Mouse (Mus musculus): ENCODE measurements around the gene Olfr374. TPM values are rescaled to one million over a fixed set of nuclear protein-coding genes. Genes with fewer than 3 reads are reported as not detected.
A peak's percentile ranks its signal among the peaks of the same experiment; 100 is the strongest.
"Not testable (repeated sequence)": the region's sequence is repeated elsewhere in the genome, so short reads cannot be mapped to it uniquely, and the experiment has no call there.

Gene Olfr374
- total RNA-seq (2021): not detected
- long read RNA-seq, experiment 1: 0 reads
- long read RNA-seq, experiment 2: 0 reads

DNA sequence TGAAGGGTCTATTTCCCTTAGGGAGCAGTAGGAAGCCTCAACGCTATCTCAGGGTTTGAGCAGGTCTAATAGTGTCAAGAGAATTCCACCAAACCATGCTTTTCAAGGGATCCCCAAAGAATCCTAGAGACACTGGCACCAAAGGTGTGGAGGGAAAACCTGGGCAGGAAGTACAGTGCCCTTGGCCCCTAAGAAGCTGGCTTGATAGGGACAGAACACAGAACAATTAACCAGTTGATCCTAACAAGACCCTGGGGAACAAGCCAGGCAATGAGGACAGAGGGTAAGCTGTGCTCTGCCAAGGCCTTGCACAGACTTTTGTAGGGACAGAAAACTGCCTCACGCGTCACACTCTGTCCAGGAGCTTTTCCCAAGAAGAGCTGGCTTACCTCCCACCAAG is at the start of gene Olfr374:
TSS of gene Olfr374 (plus strand) at position 301 of the 400 bp plus-strand sequence.
- no peak for DNase-seq (ENCODE audit: low spot score in 2 of 2)

DNA sequence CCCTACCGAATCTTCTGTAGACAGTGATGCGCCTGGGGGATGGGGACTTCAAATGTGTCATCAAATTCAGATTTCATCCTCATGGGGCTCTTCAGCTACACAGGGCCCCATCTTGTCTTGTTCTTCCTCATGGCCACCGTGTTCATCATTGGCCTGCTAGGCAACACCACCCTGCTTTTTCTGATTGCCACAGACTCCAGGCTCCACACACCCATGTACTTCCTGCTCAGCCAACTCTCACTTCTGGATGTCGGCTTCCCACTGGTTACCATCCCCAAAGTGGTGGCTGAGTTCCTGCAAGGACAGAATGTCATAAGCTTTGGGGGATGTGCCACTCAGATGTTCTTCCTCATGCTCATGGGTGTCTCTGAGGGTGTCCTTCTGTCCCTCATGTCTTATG is 49.2 kb upstream of the Olfr374 start:
- DNase-seq (ENCODE audit: low spot score in 2 of 2): not testable (repeated sequence)

DNA sequence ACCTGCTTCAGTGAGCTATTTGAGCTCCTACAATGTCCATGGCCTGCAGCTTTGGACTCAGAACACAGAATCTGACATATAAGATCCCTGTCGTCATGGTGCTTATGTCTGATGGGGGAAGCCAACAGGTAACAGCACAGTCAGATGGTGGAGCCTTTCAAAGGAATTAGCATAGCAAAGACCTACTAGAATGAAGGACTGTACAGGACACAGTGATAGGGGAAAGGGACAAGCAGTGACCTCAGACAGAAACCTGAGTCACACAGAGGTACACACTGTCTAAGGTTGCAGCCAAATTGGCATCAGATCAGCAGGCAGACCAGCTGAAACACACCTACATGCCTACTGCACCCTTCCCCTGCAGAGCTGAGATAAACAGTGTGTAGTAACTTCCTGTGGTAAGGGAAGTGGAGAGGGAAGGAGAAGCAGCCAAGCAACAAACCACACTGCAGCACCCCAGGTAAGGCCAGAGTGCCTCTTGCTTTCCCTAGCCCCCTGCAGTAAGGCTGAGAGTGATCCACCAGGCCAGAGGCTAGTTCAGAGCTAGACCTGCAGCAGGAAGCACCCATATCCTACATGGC is 39.9 kb upstream of the Olfr374 start:
- DNase-seq (ENCODE audit: low spot score in 2 of 2): not testable (repeated sequence)

DNA sequence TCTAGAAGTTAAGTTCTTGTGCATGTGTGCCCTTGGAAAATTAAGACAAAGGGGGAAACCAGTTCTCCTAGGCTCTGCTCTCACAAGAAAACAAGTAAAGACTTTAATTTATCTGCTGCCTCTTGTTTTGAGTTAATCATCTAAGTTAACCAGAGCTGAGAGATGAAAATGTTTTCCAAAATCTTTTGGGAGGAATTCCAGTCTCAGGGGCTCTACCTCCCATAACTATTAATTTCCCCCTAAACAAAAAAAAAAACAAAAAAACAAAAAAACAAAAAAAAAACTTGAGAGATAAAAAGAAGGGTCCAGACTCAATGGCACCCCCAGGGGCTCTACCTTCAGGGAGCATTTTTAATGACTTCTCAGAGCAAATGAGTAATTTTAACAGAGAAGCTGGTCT is 24.0 kb upstream of the Olfr374 start, which contains the start of gene Olfr373:
TSS of gene Olfr373 (plus strand) at position 301 of the 400 bp plus-strand sequence.
- not testable (repeated sequence) for DNase-seq (ENCODE audit: low spot score in 2 of 2)

DNA sequence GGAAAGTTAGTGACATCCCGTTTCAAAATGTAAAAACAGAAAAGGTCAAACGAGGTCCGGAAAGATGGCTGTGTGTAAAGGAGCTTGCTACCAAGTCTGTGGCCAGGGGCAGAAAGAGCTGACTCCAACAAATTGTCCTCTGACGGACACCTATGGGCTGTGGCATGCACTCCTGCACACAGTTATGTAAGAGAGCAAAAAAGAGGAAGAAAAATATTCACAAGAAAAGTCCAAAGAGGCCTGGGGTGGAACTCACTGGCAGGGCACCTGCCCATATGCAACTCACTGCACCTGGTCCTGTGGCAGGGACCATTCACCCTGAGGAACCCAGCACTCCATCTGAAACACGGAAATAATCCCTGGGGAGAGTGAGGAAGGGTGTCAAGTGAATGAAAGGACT is 22.1 kb upstream of the Olfr374 start:
- no peak for DNase-seq (ENCODE audit: low spot score in 2 of 2)

DNA sequence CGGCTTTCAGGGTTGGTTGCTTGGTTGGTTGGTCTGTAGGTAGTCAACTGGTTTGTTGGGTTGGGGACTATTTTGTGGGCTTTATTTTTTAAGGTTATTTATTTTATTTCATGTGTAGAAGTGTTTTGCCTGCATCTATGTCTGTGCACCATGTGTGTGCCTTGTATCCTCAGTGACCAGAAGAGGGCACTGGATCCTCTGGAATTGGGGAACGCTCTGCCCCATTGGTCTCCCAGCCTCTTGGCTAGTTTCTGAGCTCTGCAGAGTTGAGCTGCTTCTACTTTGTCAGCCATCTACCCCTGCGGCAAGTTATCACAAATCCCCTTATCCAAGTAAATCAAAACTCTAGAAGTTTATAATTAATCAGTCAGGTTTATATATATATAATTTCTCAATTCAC is 19.2 kb upstream of the Olfr374 start:
- DNase-seq (ENCODE audit: low spot score in 2 of 2): not testable (repeated sequence)

DNA sequence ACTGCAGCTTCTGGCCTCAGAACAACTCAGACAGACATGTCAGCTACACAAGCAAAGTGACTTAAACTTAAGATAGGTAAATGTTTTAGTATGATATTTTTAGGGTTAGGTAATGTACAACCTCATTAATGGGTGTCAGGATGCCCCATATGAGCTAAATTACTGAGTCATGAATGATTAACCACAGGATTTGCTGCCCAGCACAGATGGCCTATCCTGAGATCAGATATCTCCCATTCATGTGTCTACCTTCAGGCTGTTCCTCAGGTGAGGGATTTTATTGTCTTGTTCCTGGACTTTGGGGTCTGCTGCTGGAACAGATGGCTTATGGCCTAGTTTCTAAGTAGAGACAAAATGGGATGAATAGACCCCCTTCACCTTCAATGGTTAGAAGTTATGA is 10.1 kb upstream of the Olfr374 start:
- DNase-seq (ENCODE audit: low spot score in 2 of 2): not testable (repeated sequence)

DNA sequence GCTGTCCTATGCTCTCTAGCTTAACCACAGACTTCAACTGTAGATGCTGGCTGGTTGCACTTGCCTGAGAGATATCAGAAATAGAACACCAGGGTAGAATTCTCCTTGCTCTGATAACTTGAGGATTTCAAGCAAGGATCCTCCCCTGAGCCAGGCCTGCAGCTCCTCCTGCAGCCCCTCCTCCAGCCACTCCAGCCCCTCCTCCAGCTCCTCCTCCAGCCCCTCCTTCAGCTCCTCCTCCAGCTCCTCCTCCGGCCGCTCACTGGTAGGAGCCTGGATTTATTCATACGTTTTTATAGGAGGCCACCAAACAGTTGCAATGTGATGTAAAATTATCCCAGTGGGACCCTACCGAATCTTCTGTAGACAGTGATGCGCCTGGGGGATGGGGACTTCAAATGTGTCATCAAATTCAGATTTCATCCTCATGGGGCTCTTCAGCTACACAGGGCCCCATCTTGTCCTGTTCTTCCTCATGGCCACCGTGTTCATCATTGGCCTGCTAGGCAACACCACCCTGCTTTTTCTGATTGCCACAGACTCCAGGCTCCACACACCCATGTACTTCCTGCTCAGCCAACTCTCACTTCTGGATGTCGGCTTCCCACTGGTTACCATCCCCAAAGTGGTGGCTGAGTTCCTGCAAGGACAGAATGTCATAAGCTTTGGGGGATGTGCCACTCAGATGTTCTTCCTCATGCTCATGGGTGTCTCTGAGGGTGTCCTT is 7.3 kb upstream of the Olfr374 start:
- peak; percentile 25 to 30 for DNase-seq (ENCODE audit: low spot score in 2 of 2)

DNA sequence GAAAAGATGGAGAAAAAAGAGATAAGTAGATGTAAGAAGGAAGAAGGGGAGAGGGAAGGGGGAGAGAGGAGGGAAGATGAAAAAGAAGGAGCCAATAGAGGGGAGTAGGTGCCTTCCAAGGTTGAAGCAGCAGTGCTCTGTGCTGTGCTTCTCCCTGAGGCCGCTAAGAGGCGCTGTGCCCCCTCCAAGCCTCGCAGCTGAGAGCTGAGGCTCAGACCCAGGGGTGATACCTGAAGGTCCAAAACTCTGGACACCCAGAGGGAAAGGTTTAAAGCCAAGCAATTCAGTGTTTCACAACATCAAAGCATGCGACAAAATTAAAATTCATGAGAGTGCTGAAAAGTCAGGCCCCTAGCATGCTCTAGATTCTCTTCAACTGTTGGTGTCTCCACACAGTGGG is 1.7 kb upstream of the Olfr374 start:
- DNase-seq (ENCODE audit: low spot score in 2 of 2): no peak

DNA sequence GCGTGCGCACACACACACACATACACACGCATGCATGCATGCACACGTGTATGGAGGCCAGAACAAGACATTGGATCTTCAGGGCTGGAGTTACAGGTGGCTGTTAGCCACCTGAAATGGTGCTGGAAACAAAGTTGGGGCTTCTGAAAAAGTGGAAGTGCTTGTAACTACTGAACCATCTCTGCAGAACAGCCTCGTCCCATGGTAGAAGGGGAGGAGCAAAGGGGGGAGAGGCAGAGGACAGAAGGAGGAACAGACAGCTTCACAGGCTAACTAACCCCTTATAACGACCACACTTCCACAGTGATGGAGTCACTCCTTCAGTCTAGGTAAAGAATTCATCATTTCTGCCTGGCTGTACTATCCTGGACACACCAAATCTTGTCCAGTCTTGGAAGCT is 4.0 kb downstream of the Olfr374 start:
- DNase-seq (ENCODE audit: low spot score in 2 of 2): no peak

DNA sequence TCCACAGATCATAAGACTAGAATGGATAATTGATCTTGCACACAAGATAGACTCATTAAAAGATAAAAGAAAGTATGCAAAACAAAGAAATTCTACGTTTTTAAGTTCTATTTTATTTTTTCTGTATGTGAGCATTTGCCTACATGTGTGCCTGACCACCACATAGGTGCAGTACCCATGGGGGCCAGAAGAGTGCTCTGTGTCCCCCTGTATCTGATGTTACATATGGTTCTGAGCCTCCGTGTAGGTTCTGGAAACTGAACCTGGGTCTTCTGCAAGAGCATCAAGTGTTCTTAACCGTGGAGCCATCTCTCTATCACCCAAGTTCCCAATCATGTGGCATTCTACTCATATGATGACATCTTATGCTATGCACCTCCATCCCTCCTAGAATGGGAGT is 5.6 kb downstream of the Olfr374 start:
- DNase-seq (ENCODE audit: low spot score in 2 of 2): no peak

DNA sequence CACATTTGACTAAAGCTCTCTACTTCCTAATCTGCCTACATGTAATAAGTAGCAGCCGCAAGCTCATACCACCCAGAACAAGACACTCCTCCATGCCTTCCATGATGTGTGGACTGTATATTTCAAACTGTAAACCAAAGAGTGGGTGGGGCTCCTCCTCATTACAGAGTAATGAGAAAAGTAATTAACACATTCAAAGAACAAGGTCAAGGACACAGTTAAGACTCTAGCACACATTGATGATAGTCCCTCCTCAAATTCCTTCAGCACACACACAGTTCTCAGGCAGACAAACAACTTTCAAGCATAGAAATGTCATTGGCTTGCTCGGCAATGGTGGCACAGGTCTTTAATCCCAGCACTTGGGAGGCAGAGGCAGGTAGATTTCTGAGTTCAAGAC is 8.4 kb downstream of the Olfr374 start:
- no peak for DNase-seq (ENCODE audit: low spot score in 2 of 2)

DNA sequence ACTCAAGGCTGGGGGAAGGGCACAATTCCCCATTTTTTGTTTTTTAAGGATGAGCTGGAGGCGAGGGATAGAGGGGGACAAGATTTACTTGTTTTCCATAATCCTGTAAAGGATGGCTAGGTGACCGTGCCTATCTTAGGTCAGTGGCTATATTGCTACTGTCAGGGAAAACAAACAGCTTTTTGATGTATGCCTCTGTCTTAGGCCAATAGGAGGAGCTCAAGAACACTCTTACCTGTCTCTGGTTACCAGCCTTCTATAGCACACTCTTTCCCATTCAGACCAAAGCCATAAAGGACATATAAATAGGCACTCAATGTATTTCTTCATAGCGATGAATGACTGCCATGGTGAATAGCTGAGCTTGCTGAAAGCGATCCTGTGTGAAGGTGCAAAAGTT is 11.8 kb downstream of the Olfr374 start:
- no peak for DNase-seq (ENCODE audit: low spot score in 2 of 2)

DNA sequence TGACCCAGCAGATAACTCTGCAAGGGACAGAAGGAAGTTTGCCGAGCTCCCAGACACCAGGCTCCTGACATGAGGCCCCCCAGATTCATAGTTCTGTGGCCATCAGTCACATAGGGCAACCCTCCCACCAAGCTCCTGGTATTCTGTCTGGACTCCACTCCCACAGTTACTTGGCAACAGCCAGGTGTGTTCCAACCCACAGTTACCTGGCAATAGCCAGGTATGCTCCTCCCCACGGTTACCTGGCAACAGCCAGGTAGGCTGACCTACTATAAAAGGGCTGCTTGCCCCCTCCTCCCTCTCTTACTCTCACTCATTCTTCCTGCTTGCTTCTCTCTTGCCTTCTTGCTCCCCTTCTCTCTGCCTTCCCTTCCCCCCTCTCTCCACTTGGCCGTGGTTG is 14.6 kb downstream of the Olfr374 start:
- DNase-seq (ENCODE audit: low spot score in 2 of 2): not testable (repeated sequence)

DNA sequence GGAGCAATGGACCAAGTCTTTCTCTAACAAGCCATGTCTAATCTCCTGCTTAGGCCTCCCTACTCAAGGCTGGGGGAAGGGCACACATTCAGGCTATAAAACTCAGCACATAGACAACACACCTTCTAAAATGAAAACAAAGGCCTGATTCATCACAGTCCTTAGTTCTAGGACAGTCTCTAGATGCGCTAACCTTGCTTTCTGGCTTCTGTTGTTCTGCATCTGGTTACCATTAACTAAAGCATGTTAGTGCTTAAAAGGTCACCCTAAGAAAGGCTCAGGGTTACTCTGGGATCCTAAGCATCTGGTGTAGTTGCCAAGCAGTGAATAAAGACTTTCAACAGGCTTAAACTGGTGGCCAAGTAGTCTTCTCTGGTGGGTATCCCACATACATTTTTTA is 15.2 kb downstream of the Olfr374 start:
- no peak for DNase-seq (ENCODE audit: low spot score in 2 of 2)

DNA sequence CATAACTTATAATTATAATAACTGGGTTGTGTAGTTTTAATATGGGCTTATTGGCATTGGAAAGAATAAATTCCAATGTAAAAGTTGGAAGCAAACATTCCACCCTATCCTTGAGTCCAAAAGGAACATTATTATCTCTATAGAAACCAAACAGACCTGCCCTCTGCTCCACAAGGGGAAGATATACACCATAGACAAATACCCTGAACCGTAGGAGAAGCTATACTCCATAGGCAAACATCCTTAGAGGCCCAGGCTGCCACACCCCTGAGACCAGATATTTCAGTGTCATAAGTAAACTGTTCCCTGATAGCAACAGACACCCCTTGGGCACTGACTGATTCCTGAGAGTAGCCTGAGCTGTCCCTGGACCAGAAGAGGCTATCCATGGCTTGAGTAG is 21.0 kb downstream of the Olfr374 start:
- no peak for DNase-seq (ENCODE audit: low spot score in 2 of 2)

DNA sequence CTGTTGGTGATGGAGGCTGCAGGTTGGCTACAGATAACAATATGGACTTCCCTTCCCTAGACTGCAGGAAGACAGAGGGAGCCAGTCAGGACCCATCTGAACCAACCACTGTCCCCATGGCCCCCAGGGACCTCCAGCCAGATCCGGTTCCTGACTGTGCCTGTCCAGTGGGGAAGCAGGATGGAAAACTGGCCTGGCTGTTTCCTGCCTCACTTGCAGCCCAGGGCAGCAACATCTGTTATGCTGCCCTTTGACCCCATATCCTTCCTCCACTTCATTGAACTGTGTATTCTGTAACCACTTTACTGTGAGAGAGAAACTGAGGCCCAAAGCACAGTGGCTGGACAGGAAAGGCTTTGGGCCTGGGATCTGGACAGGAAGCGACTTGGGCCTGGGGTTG is 24.4 kb downstream of the Olfr374 start:
- no peak for DNase-seq (ENCODE audit: low spot score in 2 of 2)

DNA sequence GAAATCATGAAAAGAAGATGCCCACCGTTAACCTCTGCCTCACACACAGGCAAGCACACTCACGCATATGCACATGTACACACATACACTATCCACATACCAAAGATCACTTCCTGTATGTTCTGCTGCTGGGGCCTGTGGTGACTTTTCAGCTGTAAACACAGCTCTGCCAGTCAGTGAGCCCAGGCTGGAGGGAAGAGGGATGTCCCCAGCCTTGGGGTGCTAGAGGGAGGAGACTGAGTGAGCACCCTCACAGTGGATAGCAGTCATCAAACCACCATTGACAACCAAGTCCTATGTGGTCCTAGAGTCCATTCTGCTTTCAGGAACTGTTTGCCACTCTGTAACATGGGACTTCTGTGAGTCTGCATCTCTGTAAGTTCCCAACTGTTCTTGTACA is 25.1 kb downstream of the Olfr374 start:
- DNase-seq (ENCODE audit: low spot score in 2 of 2): no peak

DNA sequence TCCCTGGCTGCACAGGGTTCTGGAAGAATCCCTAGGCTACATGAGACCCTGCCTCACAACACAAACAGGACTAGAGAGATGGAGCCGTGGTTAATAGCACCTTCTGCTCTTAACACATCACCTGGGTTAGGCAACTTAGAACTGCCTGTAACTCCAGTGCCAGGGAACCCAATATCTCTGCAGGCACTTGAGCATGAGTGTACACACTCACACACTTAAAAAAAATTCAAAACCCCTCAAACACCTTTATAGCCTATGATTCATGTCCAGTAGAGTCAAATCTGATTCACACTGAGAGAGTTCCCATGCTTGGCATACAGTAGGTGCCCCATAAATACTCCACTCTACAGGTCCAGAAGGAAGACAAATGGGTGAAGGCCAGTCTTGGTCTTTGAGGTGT is 25.6 kb downstream of the Olfr374 start:
- no peak for DNase-seq (ENCODE audit: low spot score in 2 of 2)

DNA sequence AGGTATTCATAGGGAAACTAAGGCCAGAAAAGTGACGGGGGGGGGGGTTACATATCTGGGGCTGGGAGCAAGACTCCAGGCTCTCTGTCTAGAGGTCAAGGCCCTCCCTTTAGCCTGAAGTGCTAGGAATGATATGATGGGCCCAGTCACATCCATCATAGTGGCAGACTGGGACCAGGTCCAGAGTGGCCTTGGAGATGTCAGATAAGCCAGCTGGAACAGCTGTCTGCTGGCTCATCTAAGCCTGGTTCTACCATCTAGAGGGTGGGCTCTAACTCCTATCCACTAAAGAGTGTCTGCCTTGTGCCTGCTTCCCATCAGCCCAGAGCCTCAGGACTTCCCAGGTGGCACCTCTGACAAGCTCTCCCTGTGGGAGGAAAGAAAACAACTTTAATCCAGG is 26.1 kb downstream of the Olfr374 start:
- DNase-seq (ENCODE audit: low spot score in 2 of 2): peak; percentile 39 to 46

DNA sequence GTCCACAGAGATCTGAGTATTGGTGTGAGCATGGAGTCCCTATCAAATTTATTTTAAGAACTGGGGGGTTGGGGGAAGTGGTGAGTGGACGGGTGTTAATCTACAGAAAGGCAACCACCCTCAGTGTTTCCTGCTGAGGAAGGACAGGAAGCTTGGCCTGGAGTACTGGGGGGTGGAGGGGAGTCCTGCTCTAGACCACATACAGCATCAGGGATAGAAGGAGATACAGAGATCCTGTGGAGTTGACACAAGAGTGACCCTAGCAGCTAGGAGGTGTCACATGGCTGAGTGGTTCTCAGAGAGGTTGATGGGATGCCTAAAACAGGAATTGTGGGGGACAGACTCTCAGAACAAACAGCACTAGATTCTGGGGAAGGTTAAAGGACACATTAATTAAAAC is 26.7 kb downstream of the Olfr374 start:
- DNase-seq (ENCODE audit: low spot score in 2 of 2): no peak

DNA sequence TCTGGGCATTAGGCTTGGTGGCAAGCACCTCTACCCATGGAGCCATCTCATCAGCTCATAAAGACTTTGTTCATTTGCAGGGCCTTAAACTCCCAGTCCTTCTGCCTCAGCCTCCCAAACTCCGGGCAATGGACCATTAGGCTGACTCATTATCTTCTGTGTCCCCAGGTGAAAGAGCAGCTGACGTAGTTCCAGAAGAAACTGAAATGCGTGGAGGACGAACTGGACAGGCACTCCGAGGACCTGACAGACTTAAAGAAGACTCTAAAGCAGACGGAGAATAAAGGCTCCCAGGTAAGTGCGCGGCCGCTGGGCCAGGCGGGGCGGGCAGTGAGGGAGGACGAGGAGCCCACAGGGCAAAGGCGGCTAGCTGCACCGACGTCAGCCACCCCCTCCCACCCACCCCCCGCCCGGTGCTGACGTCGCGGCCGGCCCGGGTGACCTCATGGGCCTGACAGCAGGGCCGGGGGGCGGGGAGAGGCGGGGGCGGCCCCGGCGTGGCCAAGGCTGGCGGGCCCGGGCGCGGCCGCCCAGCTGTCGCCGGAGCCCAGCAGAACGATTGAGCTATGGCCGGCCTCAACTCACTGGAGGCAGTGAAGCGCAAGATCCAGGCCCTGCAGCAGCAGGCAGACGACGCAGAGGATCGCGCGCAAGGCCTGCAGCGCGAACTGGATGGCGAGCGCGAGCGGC is 28.1 kb downstream of the Olfr374 start, which contains the start of gene Tpm4:
TSS of gene Tpm4 (plus strand) at position 220 of the 690 bp plus-strand sequence.
- DNase-seq (ENCODE audit: low spot score in 2 of 2): peak; percentile 77 to 78
